Mouse (Mus musculus) liver, adult 2 months (tissue): ENCODE measurements at regions not wholly inside any gene's neighbourhood (a gene's known extent, or its start where the extent isn't known, plus 50 kb on each side); places are given as distances from the start of the nearest gene placed in this dataset.

Experiments used
- CTCF ChIP-seq: fragments of 200-500 bp; IDR thresholded peaks from 2 replicates; pipeline ENCODE4 v1.5.1; 2011; ENCODE audit warnings: low read depth, low read length, control low read depth
- POLR2A ChIP-seq: fragments of 200-500 bp; IDR thresholded peaks from 2 replicates; pipeline ENCODE4 v1.6.1; 2011; ENCODE audit warnings: low read length, control low read depth; ENCODE audit not compliant: insufficient read depth; ENCODE audit errors: extremely low read depth

GRCm38 (mm10) chr1:12633049-12633448, 1219.1 kb downstream of the A830018L16Rik start:
- TF ChIP-seq POLR2A (no peak), CTCF (no peak)
